Mouse (Mus musculus): ENCODE data around the gene Maip1. TPM values are rescaled to one million over a fixed set of nuclear protein-coding genes. Genes with fewer than 3 reads are reported as not detected.

Gene Maip1
- polyA plus RNA-seq (2012), result 34.8 and 35.0 TPM in 2 replicates

DNA sequence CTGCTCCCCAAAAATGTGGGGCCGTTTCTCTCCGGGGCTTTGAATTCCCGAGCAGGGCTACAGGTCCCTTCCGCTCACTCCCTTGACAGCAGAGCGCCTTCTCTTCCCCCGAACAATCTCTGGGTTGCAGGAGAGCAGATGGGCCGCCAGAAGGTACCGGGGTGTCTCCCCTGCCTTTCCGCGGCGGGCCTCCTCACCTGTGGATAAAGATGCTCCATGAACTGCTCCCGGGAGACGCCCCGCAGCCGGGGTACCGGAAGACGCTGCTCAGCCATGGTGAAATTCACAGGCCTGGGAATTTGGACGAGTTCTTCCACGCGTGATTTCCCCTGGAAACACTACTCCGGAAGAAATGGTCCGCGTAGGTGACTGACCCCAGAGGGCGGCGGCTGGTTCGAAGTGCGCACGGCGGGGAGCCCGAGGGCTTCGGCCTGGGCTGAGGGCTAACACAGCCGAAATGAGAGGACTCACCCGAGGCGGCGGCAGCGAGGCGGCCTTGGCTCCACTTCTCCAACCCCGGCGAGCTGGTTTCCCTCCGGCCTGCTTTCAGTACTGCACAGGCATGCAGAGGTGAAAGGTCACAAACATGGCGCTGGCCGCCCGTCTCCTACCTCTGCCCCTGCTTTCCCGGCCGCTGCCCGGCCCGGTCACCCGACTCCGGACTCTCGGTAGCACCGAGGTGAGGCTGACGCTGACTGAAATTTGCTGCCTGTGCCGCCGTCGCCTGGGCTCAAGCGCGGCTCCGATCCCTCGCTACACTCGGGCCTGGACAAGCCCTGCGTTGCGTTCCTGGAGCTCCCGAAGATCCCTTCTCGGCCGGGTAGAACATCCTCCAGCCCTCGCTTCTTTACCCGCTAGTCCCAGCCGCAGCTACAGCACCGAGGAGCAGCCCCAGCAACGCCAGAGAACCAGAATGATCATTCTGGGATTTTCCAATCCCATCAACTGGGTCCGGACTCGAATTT lies at the start of gene Maip1, which contains the start of gene Tyw5:
TSS of gene Maip1 (plus strand) at position 142 of the 965 bp plus-strand sequence.
TSS of gene Tyw5 (minus strand) at position 915 of the 965 bp plus-strand sequence.
- TF ChIP-seq GATA1 (IDR thresholded peaks at IDR 0.05; ENCODE audit: low read length), result no peak

- no peak for TF ChIP-seq GATA1 (IDR thresholded peaks at IDR 0.05; ENCODE audit: low read length)
Observed at GRCm38 (mm10) chr1:57358546-57358945, 47.6 kb upstream of the Maip1 start.

- TF ChIP-seq GATA1 (IDR thresholded peaks at IDR 0.05; ENCODE audit: low read length), result no peak
Observed at GRCm38 (mm10) chr1:57367446-57367845, 38.7 kb upstream of the Maip1 start.

- no peak for TF ChIP-seq GATA1 (IDR thresholded peaks at IDR 0.05; ENCODE audit: low read length)
Observed at GRCm38 (mm10) chr1:57369111-57369510, 37.0 kb upstream of the Maip1 start.

- no peak for TF ChIP-seq GATA1 (IDR thresholded peaks at IDR 0.05; ENCODE audit: low read length)
Observed at GRCm38 (mm10) chr1:57370451-57370850, 35.7 kb upstream of the Maip1 start.

DNA sequence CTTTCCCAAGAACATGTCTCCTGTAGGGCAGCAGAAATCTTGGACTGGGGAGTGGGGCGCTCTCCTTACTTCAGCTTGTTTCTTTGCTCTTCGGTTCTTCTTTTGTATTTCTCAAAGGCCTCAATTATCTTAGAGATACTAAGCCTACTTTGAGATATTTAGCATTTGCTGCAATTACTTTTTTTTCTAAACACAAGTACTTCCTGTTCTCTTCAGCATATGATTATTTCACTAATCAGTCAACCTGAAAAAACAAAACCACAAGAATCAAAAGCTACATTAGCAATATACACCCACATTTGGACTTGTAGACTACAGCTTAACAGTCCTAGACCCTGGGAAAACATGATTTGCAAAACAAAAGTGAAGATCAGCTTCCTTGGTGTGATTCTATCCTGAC lies 30.9 kb upstream of the Maip1 start:
- TF ChIP-seq GATA1 (IDR thresholded peaks at IDR 0.05; ENCODE audit: low read length), result no peak

- no peak for TF ChIP-seq GATA1 (IDR thresholded peaks at IDR 0.05; ENCODE audit: low read length)
Observed at GRCm38 (mm10) chr1:57376806-57377205, 29.3 kb upstream of the Maip1 start.

DNA sequence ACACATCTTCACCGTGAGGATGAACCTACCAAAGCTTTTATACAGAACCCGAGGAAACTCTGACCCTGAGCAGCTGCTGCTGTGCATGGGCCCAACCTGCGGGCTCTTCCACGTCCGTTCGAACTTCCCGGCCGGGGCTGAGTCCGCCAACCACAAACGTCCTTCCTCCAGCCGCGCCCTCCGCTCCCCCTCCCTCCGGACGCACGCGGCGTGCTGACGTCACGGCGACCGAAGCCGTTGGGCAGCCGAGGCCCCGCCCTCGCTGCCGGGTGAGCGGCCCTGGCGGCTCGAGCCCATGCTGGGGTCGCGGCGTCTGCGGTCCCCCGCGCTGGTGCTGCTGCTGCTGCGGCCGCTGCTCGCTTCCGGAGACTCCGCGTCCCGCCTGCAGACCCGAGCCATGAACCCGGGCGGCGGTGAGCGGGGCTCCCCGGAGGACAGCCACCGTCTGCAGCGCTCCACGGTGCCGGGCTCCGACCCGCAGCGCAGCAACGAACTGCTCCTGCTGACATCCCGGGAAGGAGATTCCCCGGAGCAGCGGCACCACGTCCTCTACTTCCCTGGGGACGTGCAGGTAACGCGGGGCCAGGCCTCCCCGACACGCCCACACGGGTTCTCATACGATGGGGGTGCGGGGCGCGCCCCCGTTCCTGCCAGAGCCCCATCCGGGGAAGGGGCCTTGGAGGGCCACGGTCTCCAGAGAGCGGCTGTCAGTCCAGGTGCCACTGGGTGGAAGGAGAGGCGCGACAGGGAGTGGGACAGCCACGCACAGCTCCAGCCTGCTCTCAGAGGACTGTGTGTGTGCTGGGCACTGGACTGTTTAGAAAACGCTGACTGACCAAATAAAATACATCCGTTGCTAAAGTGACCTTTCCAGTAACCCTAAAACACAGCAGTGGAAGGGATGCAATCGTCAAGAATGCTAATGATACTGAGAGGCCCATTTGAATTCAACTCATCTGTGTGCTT lies 28.5 kb upstream of the Maip1 start, which contains the start of gene 1700066M21Rik:
TSS of gene 1700066M21Rik (plus strand) at position 245 of the 966 bp plus-strand sequence.
- no peak for TF ChIP-seq GATA1 (IDR thresholded peaks at IDR 0.05; ENCODE audit: low read length)

DNA sequence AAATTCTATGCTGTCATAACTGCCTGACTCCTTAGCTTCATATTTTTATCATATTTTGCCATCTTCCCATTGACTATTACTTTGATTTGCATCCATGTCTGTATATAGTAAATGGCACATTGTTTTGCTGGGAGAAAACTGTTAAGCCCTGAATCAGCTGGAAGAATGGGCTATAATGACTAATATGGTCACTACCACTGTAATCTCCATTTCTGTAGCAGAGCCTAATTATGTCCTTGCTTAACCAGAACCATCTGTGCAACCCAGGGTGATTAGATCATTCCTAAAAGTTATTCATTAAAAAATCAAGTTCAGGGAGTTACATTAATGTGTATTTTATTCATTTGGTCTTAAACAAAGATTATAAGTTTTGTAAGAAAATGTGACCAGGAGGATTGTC lies 19.6 kb upstream of the Maip1 start:
- TF ChIP-seq GATA1 (IDR thresholded peaks at IDR 0.05; ENCODE audit: low read length), result no peak

DNA sequence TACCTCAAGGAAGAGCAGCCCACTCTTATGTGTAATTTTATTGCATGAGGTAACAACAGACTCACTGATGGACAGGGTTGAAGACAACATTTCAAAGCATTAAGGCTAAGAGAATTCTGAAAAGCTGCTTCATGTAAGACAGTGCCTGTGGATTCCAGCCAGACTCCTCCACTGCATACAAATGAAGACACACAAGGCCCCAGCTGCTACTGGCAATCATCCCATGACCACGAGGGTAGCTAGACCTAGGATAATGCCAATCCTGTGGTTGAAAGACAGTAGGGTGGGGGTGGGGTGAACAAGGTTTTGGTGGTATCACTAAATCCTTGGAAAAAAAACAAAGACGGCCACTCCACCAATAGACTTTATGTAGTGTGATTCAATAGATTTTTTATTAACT lies 18.3 kb upstream of the Maip1 start:
- no peak for TF ChIP-seq GATA1 (IDR thresholded peaks at IDR 0.05; ENCODE audit: low read length)

DNA sequence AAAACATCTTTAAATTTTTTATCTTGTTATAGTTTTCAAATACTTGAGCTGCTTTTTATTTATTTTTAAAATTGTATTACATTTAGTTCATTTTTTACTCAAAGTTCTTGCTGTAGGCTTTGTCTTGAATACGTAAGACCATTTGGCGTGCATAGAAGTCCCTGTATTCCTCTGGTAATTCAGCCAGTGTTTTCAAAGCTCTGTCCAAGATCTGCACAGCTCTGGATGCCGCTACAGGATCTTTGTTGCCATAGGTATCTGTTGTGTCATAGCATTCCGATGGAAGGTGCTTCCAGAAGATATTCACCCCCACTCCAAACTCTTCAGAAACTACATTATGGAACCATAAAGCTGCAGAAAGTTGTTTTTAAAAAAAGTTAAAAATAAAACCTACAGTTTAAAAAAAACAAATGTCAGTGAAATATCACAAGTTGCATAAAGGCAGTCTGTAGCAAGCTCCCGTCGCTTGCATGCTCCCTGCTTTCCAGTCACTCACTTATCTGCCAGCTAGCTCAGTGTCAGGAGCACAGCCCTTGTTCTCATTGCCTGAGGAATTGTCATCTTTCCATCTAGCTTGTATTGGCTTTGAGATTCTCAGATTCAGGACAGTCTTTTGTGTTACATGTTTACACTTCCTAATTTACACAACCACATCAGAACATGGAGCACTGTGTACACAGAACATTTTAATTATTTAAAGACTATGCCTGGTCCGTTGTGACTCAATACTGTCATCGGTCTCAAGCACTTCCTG lies 17.5 kb upstream of the Maip1 start:
- TF ChIP-seq GATA1 (IDR thresholded peaks at IDR 0.05; ENCODE audit: low read length), result no peak

- TF ChIP-seq GATA1 (IDR thresholded peaks at IDR 0.05; ENCODE audit: low read length), result no peak
Observed at GRCm38 (mm10) chr1:57390993-57391790, 14.9 kb upstream of the Maip1 start.

DNA sequence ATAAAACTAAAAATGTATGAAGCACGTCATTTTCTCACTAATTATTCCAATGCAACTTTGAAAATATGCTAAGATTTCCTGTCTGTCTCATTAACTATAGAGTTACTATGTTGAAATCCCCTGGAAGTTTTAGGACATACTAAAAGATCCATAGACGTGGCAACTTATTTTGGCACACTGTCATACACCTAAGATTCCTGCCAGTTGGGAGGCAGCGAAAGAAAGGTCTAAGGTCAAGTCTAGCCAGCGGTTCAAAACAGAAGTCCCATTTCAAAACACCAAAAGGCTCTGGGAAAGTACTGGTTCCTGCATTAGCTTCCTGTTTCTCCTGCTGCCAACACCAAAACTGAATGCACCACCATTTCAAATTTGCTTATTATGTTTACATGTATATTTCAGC lies 13.7 kb upstream of the Maip1 start:
- TF ChIP-seq GATA1 (IDR thresholded peaks at IDR 0.05; ENCODE audit: low read length), result no peak

DNA sequence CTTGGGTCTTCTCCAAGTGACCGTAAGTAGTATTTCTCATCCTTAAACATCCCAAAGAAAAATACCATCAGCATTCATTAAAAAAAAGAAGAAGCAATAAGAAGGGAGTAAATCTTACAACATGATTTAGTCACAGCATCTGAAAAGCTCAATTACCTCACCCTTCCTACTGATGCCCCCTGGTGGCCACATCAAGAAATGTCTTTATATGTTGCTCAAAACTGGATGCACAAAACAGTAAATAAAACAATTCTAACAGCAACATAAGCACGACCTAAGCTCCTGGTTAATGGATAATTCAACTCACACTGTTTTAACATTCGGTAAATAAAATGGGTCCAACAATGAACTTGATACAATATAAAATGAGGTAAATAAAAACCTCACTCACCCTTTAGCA lies 12.1 kb upstream of the Maip1 start:
- no peak for TF ChIP-seq GATA1 (IDR thresholded peaks at IDR 0.05; ENCODE audit: low read length)

All from G1E-ER4 (cell line).